Mouse (Mus musculus): ENCODE measurements around the gene Sap30. TPM values are rescaled to one million over a fixed set of nuclear protein-coding genes. Genes with fewer than 3 reads are reported as not detected.

Sap30 gene
- 47.7 and 71.7 TPM in 2 replicates for polyA plus RNA-seq (2012; rRNA removed)

GRCm38 (mm10) chr8:57487441-57488155 is at the start of gene Sap30:
TSS of gene Sap30 (minus strand) at chr8:57487860.

GRCm38 (mm10) chr8:57511316-57512118 is 23.9 kb upstream of the Sap30 start, which contains the start of gene Hmgb2:
TSS of gene Hmgb2 (plus strand) at chr8:57511907.

GRCm38 (mm10) chr8:57455765-57456164 is 31.9 kb downstream of the Sap30 start, which contains the start of gene Scrg1:
TSS of gene Scrg1 (plus strand) at chr8:57455923.

Other genes with a start within 250 kb of the Sap30 start
- gene Hand2, start 166.9 kb downstream of the Sap30 start, polyA plus RNA-seq (2012; rRNA removed), result 0.06 and 1.3 TPM in 2 replicates
- gene Scrg1, start 31.9 kb downstream of the Sap30 start, polyA plus RNA-seq (2012; rRNA removed), result 5.3 and 10.2 TPM in 2 replicates
- 122 and 144 TPM in 2 replicates for gene Hmgb2, start 24.0 kb upstream of the Sap30 start, polyA plus RNA-seq (2012; rRNA removed)
- 8.1 and 8.8 TPM in 2 replicates for gene Galnt7, start 165.2 kb upstream of the Sap30 start, polyA plus RNA-seq (2012; rRNA removed)

All from central nervous system, embryonic 14 days (tissue).